Mouse (Mus musculus) stomach, postnatal 0 days (tissue): ENCODE results near the gene Mgat4e.
"Not testable (repeated sequence)": the region's sequence is repeated elsewhere in the genome, so short reads cannot be mapped to it uniquely, and the experiment has no call there.

Experiments used
- CTCF ChIP-seq: IDR thresholded peaks from 2 replicates; pipeline ENCODE4 v1.5.1; 2016; ENCODE audit warnings: antibody characterized with exemption, low read depth, mild to moderate bottlenecking, moderate library complexity
- EP300 ChIP-seq: optimal IDR thresholded peaks from 2 replicates; pipeline ENCODE3; 2016; ENCODE audit warnings: antibody characterized with exemption

DNA sequence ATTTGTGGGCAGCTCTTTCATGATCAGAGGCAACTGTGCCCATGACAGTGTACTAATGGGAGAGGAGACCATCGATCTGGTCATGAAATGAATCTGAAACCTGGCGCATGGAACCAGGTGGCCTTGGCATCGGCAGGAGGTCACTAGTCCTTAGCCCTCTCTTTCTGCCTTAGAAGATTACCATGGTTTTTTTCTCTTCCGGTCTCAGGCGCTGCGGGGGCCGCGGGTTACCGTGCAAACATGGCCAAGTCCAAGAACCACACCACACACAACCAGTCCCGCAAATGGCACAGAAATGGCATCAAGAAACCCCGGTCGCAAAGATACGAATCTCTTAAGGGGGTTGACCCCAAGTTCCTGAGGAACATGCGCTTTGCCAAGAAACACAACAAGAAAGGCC is 31.6 kb downstream of the Mgat4e start:
- TF ChIP-seq CTCF, EP300: not testable (repeated sequence)
